Mouse (Mus musculus) liver, embryonic 14.5 days (tissue): ENCODE measurements around the gene Celf2.

ENCODE experiments used
- CTCF ChIP-seq: IDR thresholded peaks from 2 replicates; pipeline ENCODE4 v1.5.1; 2016; ENCODE audit warnings: antibody characterized with exemption, low read depth, control low read depth
- EP300 ChIP-seq: IDR thresholded peaks from 2 replicates; pipeline ENCODE4 v1.6.1; 2016; ENCODE audit warnings: antibody characterized with exemption, low read depth

- TF ChIP-seq EP300 (no peak), CTCF (no peak)
These were observed 982.5 kb downstream of the Celf2 start for GRCm38 (mm10) chr2:6526825-6527224.
